Mouse (Mus musculus): ENCODE measurements around the gene Mcoln2.
A peak's percentile ranks its signal among the peaks of the same experiment; 100 is the strongest.
"Not testable (repeated sequence)": the region's sequence is repeated elsewhere in the genome, so short reads cannot be mapped to it uniquely, and the experiment has no call there.

Gene Mcoln2

DNA sequence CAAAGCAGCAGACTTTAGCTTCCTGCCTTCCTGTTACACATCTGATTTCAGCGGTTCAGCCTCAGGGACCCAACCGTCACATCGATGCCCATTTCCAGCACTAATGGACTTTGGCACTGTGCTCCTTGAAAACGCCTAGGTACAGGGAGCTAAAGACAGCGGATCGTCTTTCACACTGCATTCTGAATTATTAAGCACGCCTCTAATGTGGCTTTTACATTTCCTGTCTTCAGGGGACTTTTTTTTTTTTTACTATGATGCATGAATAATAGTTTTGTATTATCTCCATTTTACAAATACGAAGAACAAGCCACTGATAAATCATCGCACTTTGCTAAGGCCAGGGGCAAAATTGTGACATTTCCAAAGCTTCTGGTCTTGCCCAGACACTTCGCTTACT is 36.4 kb downstream of the Mcoln2 start:
- no peak for DNase-seq (ENCODE audit: low spot score in 2 of 2)

DNA sequence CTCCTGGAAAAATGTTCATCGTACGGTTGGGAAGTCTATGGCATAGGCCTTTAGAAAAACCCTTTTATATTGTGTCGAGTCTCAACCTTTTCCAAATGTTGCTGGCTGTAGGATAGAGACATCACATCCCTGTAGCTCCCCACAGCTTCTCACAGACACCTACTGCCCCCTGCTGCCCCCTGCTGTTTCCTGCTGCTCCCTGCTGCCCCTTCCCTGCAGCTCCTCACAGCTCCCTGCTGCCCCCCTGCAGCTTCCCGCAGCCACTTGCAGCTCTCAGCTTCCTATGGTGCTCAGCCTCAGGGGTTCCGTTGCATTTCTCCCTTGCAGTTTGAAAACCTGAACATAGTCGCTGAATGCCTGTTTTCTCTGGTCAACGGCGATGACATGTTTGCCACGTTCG is 40.3 kb downstream of the Mcoln2 start:
- peak in 1 of 2 experiments; percentile 25 for DNase-seq (ENCODE audit: low spot score in 2 of 2)

DNA sequence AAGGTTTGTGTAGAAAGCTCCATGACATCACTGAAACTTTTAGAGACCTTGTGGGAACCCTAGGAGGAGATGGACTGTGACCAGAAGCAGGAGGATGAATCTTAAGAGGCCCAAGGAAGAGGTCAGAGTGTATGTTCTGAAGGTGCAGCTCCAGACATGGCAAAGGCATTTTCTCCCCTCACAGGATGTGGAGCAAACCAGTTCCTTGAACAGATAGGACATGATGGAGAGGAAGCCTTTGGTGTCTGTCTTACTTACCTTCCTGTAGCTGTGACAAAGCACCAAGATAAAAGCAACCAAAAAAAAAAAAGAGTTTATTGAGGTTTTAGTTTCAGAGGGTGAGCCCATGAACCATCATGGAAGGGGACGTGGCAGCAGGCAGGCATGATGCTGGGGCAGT is 42.9 kb downstream of the Mcoln2 start:
- DNase-seq (ENCODE audit: low spot score in 2 of 2), result no peak

DNA sequence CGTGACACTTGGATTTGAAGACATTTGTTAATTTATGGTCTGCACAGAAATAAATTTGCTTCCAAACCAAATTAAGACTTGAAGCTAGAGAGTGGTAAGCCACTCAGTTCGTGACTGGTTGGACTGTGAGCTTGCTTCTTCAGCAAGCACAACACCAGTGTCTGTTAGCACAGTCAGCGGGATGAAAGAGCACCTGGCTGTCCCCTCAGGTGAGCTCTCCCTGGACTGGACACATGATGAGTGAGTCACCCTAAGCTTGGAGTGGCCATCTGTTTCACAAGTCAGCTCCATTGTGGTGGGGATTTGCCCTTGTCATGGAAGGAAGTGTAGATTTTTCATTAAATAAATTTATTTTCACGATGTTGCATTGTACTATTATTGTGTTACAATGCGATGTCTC is 45.5 kb downstream of the Mcoln2 start:
- DNase-seq (ENCODE audit: low spot score in 2 of 2), result no peak

DNA sequence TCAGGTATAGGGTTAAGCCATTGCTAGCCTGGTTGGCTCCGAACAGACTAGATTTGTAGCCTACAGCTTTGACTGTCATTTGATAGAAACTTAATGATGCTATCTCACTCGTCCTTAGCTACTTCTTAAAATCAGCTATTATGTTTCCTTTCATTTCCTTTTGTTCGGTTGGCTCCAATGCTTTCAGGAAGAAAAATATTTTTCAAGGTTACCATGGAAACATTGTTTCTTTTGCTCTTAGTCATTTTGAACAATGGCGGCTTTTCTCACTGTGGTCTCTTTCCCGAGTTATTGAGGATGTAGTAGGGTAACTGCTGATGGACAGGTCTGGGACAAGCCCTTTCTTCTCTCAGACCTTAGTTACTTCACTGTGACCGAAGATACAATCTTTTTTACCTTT is 46.7 kb downstream of the Mcoln2 start:
- DNase-seq (ENCODE audit: low spot score in 2 of 2), result no peak

DNA sequence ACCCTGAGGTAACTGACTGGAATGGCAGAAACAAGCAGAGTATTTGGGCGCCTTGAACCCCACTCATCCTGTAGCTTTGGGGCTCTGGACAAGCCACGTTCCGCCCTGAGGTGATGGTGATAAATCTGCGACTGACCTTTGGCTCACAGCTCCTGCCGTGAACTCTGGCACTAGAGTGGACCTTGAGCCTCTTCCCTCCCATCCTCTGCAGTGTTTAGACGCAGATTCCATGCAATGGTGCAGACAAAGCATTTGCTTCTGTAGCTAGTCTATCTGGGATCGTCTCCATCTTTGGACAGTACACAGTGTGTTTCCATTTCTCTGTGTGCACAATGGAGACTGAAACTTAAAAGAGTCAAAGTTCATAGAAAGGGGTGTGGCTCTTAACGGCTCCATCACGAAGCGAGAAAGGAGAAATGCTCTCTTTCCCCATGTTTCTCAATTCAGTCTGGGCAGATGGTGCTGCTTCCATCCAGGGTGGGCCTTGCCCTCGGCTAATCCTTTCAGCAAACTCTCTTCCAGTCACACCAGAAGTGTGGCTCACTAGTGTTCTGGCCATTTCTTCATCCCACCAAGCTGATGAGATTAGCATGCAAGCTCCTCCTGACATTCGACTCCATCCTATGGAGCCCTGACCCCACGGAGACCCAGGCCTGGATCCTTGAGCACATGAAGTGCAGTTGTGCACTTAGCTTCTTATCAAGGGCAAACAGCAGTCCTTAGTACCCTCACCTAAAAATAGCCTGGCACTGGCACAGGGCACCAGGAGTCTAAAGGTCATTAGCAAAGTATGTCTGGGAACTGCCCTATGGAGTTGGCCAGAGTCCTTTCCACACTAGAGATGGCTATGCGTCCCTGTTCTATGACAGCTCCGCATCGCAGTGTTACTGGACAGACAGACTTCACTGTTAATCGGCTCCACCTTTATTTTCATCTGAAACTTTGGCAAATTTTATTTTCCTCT is 47.4 kb downstream of the Mcoln2 start:
- no peak for DNase-seq (ENCODE audit: low spot score in 2 of 2)

DNA sequence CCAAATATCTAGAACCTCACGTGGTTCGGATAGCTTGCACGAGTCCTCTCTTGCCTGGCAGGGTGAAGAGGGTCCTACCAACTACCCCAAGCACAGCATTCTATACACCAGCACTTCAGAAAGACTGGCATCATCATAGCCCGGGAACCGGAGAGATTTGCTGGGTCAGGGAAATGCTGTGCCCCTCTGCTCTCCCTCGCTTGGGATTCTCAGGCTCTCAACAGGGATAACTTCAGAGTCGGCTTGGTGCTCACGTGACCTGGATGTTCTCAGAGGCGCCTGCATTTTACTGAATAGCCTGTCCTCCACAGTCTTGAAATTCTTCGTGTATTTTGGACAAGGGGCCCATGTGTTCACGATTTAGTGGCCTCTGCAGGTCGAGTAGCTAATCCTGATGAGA is 48.2 kb downstream of the Mcoln2 start:
- DNase-seq (ENCODE audit: low spot score in 2 of 2), result no peak

DNA sequence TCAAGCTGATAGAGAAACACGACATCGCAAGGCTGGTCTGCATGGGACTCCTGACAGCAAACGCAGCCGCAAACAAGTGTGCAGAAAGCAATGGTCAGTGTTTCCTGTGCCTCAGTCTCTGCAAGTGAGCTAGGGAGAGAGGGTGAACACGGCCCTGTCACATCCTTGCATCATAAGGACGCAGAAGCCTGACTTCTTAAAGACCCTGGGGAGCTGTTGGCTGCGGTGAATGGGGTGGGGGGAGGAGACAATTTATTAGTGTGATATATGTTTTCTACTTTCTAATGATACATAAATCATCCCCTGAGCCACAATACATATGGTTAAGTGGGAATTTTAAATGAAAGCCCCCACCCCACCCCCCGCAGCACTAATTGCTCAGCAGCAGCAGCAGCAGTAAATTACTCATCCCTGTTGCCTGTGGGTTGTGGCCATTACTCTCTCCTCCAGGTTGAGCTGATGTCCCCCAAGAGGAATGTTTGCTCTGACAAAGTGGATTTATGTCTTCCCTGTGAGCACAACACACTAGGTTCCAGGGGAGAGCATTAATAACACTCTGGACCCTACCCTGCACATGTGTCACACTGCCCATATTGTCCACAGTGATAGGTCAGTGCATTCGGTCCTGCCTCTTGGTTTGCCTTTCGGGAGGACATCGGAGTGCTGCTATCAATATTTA is 49.3 kb downstream of the Mcoln2 start:
- no peak for DNase-seq (ENCODE audit: low spot score in 2 of 2)

DNA sequence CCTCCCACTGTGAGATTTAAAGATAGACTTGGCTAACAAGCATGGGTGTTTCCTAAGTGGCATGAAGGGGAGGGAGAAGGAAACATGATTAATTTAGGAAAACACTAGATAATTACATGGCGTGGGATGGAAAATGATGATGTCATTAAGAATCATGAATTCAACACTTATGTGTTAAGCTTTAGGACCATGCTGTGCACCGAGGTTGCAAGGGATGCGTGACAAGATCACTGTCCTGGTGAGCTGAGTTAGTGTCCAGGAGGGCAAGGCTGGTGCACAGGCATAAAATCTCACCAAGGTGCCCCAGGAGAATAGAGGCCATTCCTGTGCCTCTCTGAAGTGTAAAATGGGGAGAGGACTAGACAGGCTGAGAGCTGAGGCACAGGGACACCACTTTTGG is 49.9 kb downstream of the Mcoln2 start:
- no peak for DNase-seq (ENCODE audit: low spot score in 2 of 2)

DNA sequence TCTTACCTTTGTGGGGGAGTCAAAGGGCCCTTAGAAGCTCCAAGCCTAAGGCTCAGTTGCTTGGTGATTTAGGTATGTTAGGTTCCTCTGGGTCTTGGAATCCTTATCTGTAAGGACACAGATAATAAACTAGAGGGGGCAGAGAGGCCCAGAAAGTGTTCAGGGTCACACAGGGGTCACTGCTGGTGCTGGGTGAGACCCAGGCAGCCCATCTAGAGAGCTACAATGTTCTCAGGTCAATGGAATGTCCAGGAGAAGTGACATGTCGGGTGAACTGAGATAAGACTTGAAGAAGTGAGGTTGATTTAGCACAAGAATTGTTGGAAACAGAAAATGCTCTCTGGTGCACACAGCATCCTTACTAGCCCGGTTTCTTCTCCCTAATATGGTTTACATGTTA is 54.7 kb downstream of the Mcoln2 start:
- DNase-seq (ENCODE audit: low spot score in 2 of 2), result no peak

DNA sequence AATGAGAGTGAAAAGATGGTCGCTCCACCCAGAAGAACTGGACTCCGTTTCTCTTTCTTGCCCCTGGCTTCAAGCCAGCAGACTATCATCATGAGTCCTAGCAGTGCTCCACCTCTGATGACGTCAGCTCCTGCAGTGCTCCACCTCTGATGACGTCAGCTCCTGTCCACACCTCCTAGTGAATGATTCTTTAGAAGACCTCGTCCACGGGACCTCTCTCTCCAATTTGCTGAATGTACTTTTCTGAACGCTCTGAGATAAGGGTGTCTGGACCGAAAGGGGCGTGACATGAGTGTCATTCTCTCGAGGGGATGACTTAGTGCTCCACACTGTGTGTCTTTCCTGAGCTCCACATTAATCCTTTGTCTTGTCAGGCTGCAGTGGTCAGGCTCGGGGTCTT is 55.7 kb downstream of the Mcoln2 start:
- no peak for DNase-seq (ENCODE audit: low spot score in 2 of 2)

DNA sequence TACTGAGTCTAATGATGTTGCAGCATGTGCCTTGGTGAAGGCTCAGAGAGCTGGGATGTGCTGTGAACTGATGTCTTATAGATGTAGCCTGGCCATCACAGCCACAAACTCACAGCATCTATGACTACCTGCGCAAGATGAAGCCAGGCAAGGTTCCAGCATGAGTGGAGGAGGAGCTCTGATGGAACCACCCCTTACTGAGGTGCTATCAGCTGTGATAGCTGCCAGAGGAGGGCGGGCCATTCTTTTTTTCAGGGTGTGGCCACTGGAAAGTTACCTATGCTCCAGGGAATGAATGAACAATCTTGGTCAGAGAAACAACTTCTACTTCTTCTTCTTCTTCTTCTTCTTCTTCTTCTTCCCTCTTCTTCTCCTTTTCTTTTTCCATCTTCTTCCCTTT is 57.0 kb downstream of the Mcoln2 start:
- no peak for DNase-seq (ENCODE audit: low spot score in 2 of 2)

DNA sequence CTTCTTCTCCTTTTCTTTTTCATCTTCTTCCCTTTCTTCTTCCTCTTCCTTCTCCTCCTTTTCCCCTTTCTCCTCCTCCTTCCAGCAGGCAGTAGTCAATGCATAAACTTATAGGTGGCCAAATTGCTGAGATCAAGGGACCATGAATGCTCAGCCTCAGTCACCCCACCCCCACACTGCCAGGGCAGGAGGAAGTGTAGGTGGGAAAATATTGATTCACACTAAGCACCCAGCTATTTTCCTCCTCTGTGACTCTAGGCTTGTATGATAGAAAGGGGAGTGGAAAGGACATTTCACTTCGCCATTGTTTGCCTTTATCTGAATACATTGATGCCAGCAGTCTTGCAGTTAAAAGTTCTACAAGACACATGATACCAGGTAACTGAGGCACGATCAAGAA is 57.8 kb downstream of the Mcoln2 start:
- DNase-seq (ENCODE audit: low spot score in 2 of 2), result no peak

DNA sequence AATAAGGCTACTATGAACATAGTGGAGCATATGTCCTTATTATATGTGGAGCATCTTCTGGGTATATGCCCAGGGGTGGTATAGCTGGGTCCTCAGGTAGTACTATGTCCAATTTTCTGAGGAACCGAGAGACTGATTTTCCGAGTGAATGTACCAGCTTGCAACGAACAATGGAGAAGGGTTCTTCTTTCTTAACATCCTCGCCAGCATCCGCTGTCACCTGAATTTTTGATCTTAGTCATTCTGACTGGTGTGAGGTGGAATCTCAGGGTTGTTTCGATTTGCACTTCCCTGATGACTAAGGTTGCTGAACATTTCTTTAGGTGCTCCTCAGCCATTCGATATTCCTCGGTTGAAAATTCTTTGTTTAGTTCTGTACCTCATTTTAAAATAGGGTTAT is 60.1 kb downstream of the Mcoln2 start:
- not testable (repeated sequence) for DNase-seq (ENCODE audit: low spot score in 2 of 2)

DNA sequence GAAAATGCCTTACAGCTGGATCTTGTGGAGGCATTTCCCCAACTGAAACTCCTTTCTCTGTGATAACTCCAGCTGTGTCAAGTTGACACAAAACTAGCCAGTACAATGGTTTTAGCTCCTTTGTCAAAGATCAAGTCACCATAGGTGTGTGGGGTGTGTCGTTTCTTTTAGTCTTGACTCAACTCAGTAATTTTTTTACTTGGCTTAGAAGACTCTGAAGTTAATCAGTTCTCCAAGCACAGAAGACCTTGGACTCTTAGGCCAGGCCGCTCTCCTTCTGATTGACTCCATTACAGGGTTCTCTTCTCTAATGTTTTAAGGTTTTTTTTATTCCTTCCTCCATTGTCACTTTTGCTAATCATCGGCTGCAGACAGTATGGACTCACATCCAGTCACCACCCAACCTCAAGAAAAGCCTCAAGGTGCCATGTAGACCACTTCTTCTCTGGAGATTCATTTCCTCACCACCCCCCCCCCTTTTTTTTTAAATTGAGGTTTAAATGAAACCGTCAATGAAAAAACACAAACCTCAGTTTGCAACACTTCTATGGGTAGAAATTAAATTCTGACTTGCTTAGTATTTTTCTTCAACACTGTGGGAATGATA is 61.6 kb downstream of the Mcoln2 start:
- DNase-seq (ENCODE audit: low spot score in 2 of 2), result no peak

DNA sequence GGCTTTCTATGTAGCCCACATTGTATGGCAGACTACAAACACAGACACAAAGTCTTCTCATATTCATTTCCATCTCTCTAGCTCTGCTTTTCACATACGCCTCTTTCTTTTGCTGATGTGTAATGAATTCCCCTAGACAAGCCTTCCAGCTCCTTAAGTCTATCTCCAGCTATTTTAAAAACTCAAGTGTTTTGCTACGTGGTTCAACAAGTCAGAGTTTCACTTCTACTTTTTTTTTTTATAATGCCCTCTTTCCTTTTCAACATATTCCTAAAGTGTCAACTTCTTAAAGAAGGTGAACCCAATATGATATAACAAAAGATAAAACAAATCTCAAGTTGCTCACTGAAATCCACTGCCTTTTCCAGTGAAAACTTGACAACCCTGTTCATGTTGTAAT is 62.3 kb downstream of the Mcoln2 start:
- DNase-seq (ENCODE audit: low spot score in 2 of 2), result no peak

DNA sequence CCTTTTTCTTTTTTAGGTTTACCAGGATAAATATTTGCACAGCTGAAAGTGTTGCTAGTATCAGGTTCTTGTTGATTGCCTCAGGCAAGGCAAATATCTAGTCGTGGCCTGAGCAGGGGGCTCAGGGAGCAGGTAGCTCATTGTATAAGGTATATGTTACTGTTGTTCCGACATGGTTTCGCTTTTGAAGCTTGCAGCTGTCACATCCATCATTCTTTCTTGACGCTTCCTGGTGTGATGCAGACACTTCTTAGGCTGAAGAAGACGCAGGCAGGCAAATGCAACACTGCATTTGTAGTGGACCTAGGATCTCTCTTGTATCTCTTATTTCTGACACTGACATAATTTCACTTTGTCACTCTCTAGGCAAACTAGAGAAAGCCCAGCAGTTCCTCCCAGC is 63.7 kb downstream of the Mcoln2 start:
- DNase-seq (ENCODE audit: low spot score in 2 of 2), result no peak

DNA sequence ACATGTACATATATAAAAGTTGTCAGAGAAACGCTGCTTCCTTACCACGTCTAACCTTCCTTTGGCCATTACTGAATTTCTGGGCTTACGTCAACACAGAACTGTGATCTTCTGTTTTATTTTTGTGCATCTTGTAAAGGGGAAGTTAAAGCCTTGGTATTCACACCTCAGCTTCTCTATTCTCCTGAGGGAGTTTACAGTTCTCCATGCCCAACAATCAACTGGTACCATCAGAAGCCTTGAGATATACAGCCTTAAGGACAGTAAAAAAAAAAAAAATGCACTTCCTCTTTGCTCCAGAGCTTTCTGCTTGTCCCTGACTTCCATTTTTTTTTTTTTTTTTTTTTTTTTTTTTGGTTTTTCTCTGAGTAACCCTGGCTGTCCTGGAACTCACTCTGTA is 66.9 kb downstream of the Mcoln2 start:
- no peak for DNase-seq (ENCODE audit: low spot score in 2 of 2)

DNA sequence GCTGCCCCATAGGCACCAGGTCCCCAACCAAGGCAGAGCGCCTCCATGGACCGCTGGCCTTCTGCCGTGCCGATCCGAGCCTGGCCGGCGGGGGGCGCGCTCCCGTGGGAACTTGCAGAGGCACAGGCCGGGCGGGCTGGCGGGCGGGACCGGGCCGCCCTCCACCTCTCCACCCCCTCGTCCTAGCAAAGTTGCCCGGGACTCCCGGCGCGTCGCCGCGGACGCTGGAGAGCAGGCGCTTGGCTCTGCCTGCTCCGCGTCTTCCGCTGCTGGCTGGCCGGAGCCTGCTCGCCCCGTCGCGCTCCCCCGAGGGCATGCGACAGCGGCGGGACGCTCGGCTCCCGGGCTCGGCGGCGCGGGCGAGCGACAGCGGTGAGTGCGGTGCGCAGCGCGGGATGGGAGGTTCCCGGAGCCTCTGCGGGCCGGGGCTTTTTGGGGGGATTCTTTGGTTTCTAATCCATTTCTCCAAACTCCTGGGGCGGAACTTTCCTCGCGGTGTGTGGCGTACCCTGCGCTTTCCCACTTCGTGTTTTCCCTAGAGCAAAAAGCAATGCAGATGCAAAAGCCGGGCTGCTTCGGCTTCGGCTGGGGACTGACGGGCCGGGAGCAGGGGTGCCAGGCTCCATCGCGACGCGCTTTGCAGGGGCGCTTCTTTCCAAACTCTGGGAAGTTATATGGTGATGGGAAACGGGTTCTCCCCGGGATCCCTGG is 71.3 kb downstream of the Mcoln2 start, which contains the start of gene Lpar3:
TSS of gene Lpar3 (plus strand) at position 188 of the 711 bp plus-strand sequence.
- DNase-seq (ENCODE audit: low spot score in 2 of 2), result peak in 1 of 2 experiments; percentile 54

DNA sequence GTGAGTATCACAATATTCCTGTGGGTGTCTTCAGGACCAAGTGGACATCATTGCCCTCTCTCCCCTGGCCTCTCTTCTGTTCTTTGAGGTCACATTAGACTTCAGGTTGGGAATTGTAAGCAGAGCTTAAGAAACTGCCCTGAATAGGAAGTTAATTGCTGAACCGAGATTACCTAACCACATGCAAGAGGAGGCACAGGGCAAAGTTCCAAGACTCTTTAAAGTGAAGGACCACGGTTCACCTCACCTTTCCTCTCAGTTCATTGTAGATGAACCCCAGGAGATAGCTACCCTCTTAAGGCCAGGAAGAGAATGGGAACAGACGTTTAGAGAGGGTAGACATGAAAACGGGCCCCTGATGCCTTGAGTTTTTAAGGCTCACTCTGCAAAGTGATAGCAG is 74.6 kb downstream of the Mcoln2 start:
- DNase-seq (ENCODE audit: low spot score in 2 of 2), result no peak

DNA sequence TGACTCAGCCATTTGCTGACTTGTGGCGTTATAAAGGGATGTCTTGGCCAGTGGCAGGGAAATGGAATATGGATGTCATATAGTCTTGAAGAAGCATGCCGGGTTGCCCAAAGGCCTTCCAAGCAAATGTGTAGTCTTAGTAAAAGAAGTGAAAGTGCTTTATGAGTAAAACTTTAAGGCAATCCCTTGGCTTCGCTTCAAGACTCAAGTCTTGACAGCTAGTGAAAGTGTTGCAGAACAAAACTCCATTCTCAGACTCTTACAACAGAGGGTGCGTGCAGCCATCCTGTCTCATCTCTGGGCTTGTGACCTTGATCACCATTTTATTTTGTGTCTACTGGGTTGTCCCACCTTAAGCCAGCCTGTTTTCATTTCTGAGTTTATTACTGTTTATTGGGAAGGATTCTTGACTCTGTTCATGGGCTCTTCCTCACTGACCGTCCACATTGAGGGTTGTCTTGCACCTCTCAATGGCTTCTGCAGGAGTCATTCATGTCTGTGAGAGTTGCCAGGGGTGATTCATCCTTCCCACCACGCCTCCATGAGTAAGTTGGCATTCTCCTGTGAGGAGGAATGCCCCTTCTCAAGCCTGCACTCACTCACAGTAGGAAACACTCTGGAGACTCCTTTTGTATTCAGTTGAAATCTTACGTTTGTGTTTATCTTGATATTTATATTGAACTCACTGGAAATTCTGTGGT is 75.6 kb downstream of the Mcoln2 start:
- DNase-seq (ENCODE audit: low spot score in 2 of 2), result no peak
